Mouse (Mus musculus): ENCODE data around the gene Tifab.

DNA sequence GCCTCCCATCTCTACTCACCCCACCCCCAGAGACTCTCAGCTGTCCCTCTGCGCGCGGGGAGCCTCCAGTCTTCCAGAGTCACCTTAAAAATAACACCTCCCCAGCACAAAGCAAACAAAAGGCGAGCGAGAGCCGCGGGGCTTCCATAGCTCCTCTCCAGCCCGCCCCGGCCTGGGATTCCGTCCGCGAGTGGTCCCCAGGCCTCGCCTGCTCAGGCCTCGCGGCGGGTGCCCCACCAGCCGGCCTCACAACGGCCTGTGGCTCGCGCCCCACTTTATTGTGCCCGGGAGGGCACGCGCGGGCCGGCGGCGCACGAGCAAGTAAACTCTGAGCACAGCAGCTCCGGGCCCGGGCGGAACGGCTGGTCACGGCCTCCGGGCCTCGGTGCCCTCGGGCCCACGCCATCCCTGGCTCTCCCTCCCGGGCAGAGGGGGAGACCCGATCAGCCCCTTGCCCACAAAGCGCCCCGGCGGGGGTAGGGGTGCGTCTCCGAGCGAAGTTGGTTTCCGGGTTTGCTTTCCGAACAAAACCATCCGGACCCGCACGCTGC lies 44.0 kb downstream of the Tifab start:
- TF ChIP-seq GATA1 (IDR thresholded peaks at IDR 0.05; ENCODE audit: borderline replicate concordance, low read length): no peak
- TF ChIP-seq FLI1 (IDR thresholded peaks at IDR 0.05; ENCODE audit: low read length): no peak

All from megakaryocyte, embryonic 14.5 days (primary cell).